Mouse (Mus musculus) midbrain, postnatal 0 days (tissue): ENCODE measurements around the gene Mark1. TPM values are rescaled to one million over a fixed set of nuclear protein-coding genes. Genes with fewer than 3 reads are reported as not detected.
A peak's percentile ranks its signal among the peaks of the same experiment; 100 is the strongest.

Experiments
- ATAC-seq: fragments of 200-750 bp; cut with Nextera tagmentation; 2 replicates; pipeline ENCODE4 v1.8.0; 2017; ENCODE audit warnings: moderate number of reproducible peaks, mild to moderate bottlenecking, moderate TSS enrichment, moderate library complexity; ENCODE audit not compliant: low FRiP score
- DNase-seq: peaks from one replicate; pipeline ENCODE4 v3.0.0-alpha.2; 2015; ENCODE audit warnings: low spot score
- H3K27ac ChIP-seq: fragments of 300-500 bp; sonication (generic); 2 replicates; pipeline ENCODE4 v1.5.1; 2014; ENCODE audit warnings: low read depth, mild to moderate bottlenecking, low read length, mixed read lengths
- H3K27me3 ChIP-seq: fragments of 300-500 bp; sonication (generic); 2 replicates; pipeline ENCODE4 v1.6.1; 2014; ENCODE audit warnings: low read length, control low read depth, mixed read lengths; ENCODE audit not compliant: insufficient read depth
- H3K36me3 ChIP-seq: fragments of 300-500 bp; sonication (generic); 2 replicates; pipeline ENCODE4 v1.6.1; 2014; ENCODE audit warnings: low read length, control low read depth, mixed read lengths; ENCODE audit not compliant: insufficient read depth
- H3K4me1 ChIP-seq: fragments of 300-500 bp; sonication (generic); 2 replicates; pipeline ENCODE4 v1.6.1; 2014; ENCODE audit warnings: mild to moderate bottlenecking, control low read depth, antibody characterized with exemption, low read length, mixed read lengths; ENCODE audit not compliant: insufficient read depth
- H3K4me2 ChIP-seq: fragments of 300-500 bp; sonication (generic); 2 replicates; pipeline ENCODE4 v1.6.1; 2014; ENCODE audit warnings: low read depth, mild to moderate bottlenecking, low read length, mixed read lengths; ENCODE audit not compliant: poor library complexity, severe bottlenecking
- H3K4me3 ChIP-seq: fragments of 300-500 bp; sonication (generic); 2 replicates; pipeline ENCODE4 v1.5.1; 2014; ENCODE audit warnings: low read depth, mild to moderate bottlenecking, low read length, moderate library complexity
- H3K9ac ChIP-seq: fragments of 300-500 bp; sonication (generic); replicated peaks from 2 replicates; pipeline ENCODE4 v1.6.1; 2014; ENCODE audit warnings: mild to moderate bottlenecking, low read length, moderate library complexity, mixed read lengths; ENCODE audit not compliant: poor library complexity, severe bottlenecking
- H3K9me3 ChIP-seq: fragments of 300-500 bp; sonication (generic); 2 replicates; pipeline ENCODE4 v1.6.1; 2016; ENCODE audit warnings: low read length, control low read depth
- CTCF ChIP-seq: IDR thresholded peaks from 2 replicates; pipeline ENCODE4 v1.5.1; 2016; ENCODE audit warnings: antibody characterized with exemption, mild to moderate bottlenecking
- WGBS: fragments of 180-500 bp; shearing (Covaris S2); extraction: QIAGEN DNeasy Blood & Tissue Kit; methylation state at CpG from one replicate; pipeline ENCODE4 v1.1.7; 2014; 5-methylcytosine and 5-hydroxymethylcytosine counted together
- polyA plus RNA-seq: library from polyadenylated mRNA; unstranded; fragments of >200 nt; fragmentation: Nextera tagmentation; extraction: Ambion mirVana; gene quantifications from 2 replicates; pipeline ENCODE4 v1.2.1, GENCODE M21; 2015
- total RNA-seq: library from RNA; depleted of rRNA; stranded (reverse); fragments of >200 nt; gene quantifications from 2 replicates; pipeline ENCODE4 v1.2.3, GENCODE M21; 2014

Gene Mark1
- total and polyA plus RNA-seq, 2 experiments from 2014 or later = 13.0 to 69.1 TPM

- H3K4me3 ChIP-seq = no peak overlapping the region
- H3K4me1 ChIP-seq = no peaks in the 10 kb centered on the region
- H3K9me3 ChIP-seq = peaks cover 10% of the 10 kb centered on the region; the same call in 1 of the 2 replicates
- H3K36me3 ChIP-seq = no peaks in the 10 kb centered on the region
- DNase-seq = no peak
- TF ChIP-seq CTCF = no peak
- 82% methylated on average over 6 of the region's 6 CpGs for WGBS
- H3K9ac ChIP-seq = no peak overlapping the region
- ATAC-seq = no peak
- H3K4me2 ChIP-seq = no peak overlapping the region
- no peaks in the 10 kb centered on the region for H3K27me3 ChIP-seq
- no peak overlapping the region for H3K27ac ChIP-seq
Observed at GRCm38 (mm10) chr1:184958388-184958787, 41.0 kb downstream of the Mark1 start.

- Histone ChIP-seq H3K4me3 (no peak overlapping the region), H3K36me3 (no peaks in the 10 kb centered on the region), H3K4me1 (no peaks in the 10 kb centered on the region), H3K9me3 (no peaks in the 10 kb centered on the region), H3K27ac (no peak overlapping the region), H3K4me2 (no peak overlapping the region), H3K9ac (no peak overlapping the region), H3K27me3 (no peaks in the 10 kb centered on the region)
- no peak for TF ChIP-seq CTCF
- DNase-seq (no peak), ATAC-seq (no peak)
- WGBS = 42% methylated on average over 5 of the region's 5 CpGs
Observed at GRCm38 (mm10) chr1:184951758-184952157, 47.6 kb downstream of the Mark1 start.

- Histone ChIP-seq H3K36me3 (no peaks in the 10 kb centered on the region), H3K4me2 (no peak overlapping the region), H3K27ac (no peak overlapping the region), H3K4me1 (no peaks in the 10 kb centered on the region), H3K27me3 (no peaks in the 10 kb centered on the region), H3K4me3 (no peak overlapping the region), H3K9ac (no peak overlapping the region), H3K9me3 (no peaks in the 10 kb centered on the region)
- 93% methylated on average over 11 of the region's 11 CpGs for WGBS
- no peak for TF ChIP-seq CTCF
- DNase-seq (no peak), ATAC-seq (no peak)
Observed at GRCm38 (mm10) chr1:184951057-184951456, 48.3 kb downstream of the Mark1 start.

GRCm38 (mm10) chr1:184938106-184938505, 61.3 kb downstream of the Mark1 start:
- H3K27me3 ChIP-seq = no peaks in the 10 kb centered on the region
- H3K4me2 ChIP-seq = no peak overlapping the region
- H3K4me1 ChIP-seq = no peaks in the 10 kb centered on the region
- no peak overlapping the region for H3K4me3 ChIP-seq
- H3K27ac ChIP-seq = no peak overlapping the region
- DNase-seq (no peak), ATAC-seq (no peak)
- 89% methylated on average over 4 of the region's 4 CpGs for WGBS
- H3K9ac ChIP-seq = no peak overlapping the region
- no peak for TF ChIP-seq CTCF
- no peaks in the 10 kb centered on the region for H3K9me3 ChIP-seq
- H3K36me3 ChIP-seq = 0 out of 2 replicates have a peak, but pooled peaks cover 3% of the 10 kb centered on the region

- ATAC-seq = no peak
- Histone ChIP-seq H3K27me3 (no peaks in the 10 kb centered on the region), H3K4me2 (no peak overlapping the region), H3K27ac (no peak overlapping the region), H3K9ac (no peak overlapping the region), H3K9me3 (no peaks in the 10 kb centered on the region), H3K4me3 (no peak overlapping the region), H3K4me1 (no peaks in the 10 kb centered on the region), H3K36me3 (no peaks in the 10 kb centered on the region)
- WGBS = 72% methylated on average over 5 of the region's 5 CpGs
- DNase-seq = no peak
- TF ChIP-seq CTCF = no peak
Observed at GRCm38 (mm10) chr1:184935980-184936379, 63.4 kb downstream of the Mark1 start.

GRCm38 (mm10) chr1:184935490-184935889, 63.9 kb downstream of the Mark1 start:
- no peak overlapping the region for H3K9ac ChIP-seq
- DNase-seq (peak; percentile 21), ATAC-seq (no peak)
- TF ChIP-seq CTCF = no peak
- no peaks in the 10 kb centered on the region for H3K27me3 ChIP-seq
- H3K27ac ChIP-seq = no peak overlapping the region
- H3K36me3 ChIP-seq = no peaks in the 10 kb centered on the region
- no peak overlapping the region for H3K4me3 ChIP-seq
- 65% methylated on average over 6 of the region's 6 CpGs for WGBS
- H3K9me3 ChIP-seq = no peaks in the 10 kb centered on the region
- H3K4me2 ChIP-seq = no peak overlapping the region
- no peaks in the 10 kb centered on the region for H3K4me1 ChIP-seq
